Mouse (Mus musculus) v-Abl transformed pro-B cells (cell line): ENCODE results near the gene Diaph3.
"Not testable (repeated sequence)": the region's sequence is repeated elsewhere in the genome, so short reads cannot be mapped to it uniquely, and the experiment has no call there.

ENCODE experiments used
- in situ Hi-C, 2 experiments: fragments of 400-800 bp; cut with MboI; formaldehyde crosslinking; loops; one replicate each; pipeline ENCODE4 v1.15.1; 2025; ENCODE audit not compliant: unreplicated experiment in 2 of 2

Gene Diaph3

DNA sequence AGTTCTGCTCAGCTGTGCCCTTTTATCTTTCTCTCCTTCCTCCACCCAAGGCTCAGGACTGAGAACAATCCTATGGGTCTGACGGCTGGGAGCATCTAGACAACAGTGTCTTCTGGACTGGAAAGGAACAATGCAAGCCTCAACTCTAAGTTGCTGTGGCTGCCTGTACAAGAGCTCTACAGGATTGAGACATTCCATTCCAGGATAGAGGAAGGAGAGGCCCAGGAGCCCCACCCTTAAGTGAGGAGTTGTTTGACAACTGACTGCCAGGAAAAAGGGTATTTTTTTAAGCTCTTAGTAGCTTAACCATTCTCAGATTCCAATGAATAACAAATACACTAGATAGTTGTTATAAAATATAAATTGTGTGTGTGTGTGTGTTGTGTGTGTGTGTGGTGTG, 53.0 kb downstream of the Diaph3 start:
- in situ Hi-C loops: no loop called here

DNA sequence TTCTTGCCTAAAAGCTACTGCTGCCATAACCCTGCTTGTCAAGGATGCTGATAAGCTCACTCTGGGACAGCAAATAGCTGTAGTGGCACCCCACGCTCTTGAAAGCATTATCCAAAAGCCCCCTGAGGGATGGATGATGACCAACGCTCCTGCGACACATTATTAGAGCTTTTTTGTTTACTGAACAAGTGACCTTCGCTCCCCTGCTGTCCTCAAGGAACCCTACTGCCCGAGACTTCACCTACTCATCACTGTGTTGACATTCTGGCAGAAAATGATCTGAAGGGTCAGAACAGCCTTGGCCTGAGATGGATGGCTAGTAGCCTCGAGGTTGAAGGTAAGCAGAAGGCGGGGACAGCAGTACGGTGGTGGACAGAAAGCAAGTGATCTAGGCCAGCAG, 56.1 kb downstream of the Diaph3 start:
- in situ Hi-C loops: not testable (repeated sequence)

- in situ Hi-C loops: no loop called here
These were observed 57.1 kb downstream of the Diaph3 start for GRCm38 (mm10) chr14:87083911-87084310.

- in situ Hi-C loops: no loop called here
These were observed 61.3 kb downstream of the Diaph3 start for GRCm38 (mm10) chr14:87079725-87080124.

GRCm38 (mm10) chr14:87075021-87075531, 66.0 kb downstream of the Diaph3 start:
- in situ Hi-C loops: no loop called here

GRCm38 (mm10) chr14:87064281-87064680, 76.8 kb downstream of the Diaph3 start:
- in situ Hi-C loops: no loop called here

- in situ Hi-C loops: no loop called here
These were observed 84.9 kb downstream of the Diaph3 start for GRCm38 (mm10) chr14:87056169-87056568.

GRCm38 (mm10) chr14:87051187-87051586, 89.8 kb downstream of the Diaph3 start:
- in situ Hi-C loops: no loop called here

- in situ Hi-C loops: no loop called here
These were observed 96.6 kb downstream of the Diaph3 start for GRCm38 (mm10) chr14:87044401-87044806.

- in situ Hi-C loops: no loop called here
These were observed 120.8 kb downstream of the Diaph3 start for GRCm38 (mm10) chr14:87020240-87020639.

DNA sequence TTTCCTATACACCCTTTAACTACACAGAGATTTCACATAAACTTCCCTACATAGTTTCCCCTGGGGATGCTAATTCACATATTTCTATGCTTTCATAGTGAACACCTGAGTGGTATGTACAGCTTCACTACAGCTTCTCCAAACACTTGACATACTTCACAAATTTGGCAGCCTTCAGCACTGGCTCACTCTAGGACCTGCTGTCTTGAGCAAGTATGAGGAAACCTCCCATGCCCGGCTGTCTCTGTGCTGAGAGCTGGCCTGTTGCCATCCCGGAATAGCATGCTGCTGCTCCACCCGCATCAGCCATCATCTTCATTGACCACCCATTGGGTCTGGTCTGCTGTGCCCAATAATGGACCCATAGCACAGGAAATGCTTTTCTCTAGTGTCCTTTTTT, 121.3 kb downstream of the Diaph3 start:
- in situ Hi-C loops: no loop called here

DNA sequence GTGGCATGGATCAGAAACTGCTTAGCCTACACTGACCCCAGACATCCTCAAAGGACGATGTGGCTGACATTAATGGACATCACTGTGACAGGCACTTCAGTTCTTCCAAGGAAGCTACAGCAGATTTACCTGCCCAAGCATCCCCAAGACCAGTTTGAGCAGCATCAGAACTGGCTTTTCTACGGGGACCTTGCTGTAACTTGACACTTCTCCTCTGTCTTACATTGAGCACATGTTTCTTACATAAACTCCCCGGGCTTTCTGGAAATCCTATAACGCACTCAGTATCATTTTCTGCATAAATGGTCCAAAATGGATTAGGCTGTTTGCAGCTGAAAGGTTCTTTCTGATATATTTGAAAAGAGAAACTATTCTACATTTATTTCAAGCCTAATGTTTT, 143.7 kb downstream of the Diaph3 start:
- in situ Hi-C loops: no loop called here

- in situ Hi-C loops: no loop called here
These were observed 189.9 kb downstream of the Diaph3 start for GRCm38 (mm10) chr14:86951169-86951568.

DNA sequence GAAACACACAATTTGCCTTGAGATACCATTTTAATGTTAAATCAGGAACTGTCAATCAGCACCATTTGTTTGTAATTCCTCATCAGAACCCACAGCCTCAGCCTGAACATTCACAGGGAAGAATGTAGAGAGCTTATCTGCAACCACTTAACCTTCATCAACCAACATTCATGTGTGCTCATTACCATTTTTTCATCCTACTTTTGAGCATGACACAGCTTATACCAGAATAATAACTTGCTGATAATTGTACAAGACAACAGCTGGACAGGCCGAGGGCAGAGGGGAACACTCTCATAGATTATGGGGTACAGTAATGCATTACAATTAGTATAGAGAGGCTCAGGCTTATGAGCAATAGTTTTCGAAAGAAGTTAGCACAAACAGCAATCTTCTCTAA, 203.1 kb downstream of the Diaph3 start:
- in situ Hi-C loops: no loop called here

DNA sequence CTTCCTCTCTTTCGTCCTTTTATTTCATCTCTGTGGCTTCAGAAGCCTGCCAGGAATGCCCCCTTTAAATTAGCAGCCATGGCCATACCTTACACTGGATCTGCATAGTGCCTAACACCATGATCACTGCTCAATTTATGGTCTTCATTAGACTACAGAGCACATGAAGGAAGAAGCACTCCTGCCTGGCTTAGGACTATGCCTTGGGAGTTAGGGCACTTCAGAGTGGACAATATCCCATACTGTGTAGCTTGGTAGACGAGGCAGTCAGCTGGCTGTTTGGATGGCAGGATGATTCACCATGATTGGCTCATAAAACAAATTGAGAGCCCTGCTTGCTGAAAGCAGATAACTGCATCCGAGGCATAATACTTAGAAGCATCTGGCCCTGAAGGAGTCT, 204.6 kb downstream of the Diaph3 start:
- in situ Hi-C loops: no loop called here

DNA sequence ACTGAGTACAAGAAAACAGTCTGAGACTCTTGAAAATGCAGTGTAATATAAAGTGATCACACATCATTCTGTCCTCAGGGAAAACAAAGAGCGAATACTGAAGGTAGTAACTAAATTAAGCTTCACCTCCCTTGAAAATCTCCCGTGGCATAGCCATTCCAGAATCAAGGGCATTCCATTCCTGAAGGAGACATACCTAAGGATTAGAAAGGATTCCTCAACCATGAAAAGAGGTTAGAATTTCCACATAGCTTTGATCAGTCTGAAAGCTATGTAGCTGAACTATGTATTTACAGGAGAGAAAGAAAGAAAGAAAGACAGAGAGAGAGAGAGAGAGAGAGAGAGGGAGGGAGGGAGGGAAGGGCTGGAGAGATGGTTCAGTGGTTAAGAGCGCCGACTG, 210.3 kb downstream of the Diaph3 start:
- in situ Hi-C loops: no loop called here

DNA sequence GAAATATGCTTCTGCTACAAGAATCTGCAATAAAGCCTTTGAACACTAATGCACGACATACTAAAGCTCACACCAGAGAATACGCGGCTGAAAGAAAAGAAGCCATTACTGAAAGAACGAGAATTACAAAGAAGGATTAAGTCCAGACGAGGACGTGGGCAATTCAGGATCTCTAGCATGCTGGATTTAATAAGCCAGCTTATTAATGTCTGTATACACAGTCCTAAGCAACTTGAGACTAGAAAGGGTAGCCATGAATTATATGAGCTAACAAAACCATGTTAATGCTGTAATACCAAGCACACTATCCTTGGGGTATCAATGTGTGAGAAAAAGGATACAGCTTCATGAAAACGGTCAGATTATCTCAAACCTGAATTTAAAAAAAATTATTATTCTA, 214.2 kb downstream of the Diaph3 start:
- in situ Hi-C loops: no loop called here

GRCm38 (mm10) chr14:86898898-86899297, 242.1 kb downstream of the Diaph3 start:
- in situ Hi-C loops: no loop called here

DNA sequence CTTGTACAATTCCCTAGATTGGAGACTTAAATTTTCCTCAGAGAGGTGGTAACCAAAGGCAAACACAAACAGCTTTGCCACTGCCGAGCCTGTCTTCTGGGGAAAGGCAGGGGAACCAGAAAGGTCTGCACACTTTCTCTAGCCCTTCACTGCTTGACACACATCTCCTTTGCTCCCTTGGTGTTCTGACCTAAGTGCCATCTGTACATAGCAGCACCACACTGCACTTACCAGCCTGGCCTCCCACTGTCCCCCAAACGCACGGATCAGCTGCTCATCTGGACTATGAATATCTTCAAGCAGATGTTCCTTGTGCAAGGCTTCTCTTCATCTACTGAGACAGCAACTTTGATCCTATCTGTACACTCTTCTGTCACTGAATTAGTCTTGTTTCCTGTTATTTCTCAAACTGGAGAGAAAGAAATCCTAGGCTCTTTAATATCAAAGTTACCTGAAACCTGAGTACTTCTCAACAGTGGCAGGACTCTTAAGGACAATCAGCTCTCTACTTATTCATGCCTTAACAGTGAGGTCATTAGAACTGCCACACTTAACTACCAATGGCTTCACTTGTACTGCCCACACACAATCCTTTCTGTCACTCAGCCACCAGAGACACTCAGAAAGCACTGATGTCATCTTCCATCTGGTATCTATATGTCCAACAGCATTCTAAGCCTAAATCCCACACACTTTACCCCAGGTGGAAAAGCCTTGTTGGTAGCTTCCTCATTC, 251.8 kb downstream of the Diaph3 start:
- in situ Hi-C loops: no loop called here

GRCm38 (mm10) chr14:86885417-86886098, 255.5 kb downstream of the Diaph3 start:
- in situ Hi-C loops: no loop called here

DNA sequence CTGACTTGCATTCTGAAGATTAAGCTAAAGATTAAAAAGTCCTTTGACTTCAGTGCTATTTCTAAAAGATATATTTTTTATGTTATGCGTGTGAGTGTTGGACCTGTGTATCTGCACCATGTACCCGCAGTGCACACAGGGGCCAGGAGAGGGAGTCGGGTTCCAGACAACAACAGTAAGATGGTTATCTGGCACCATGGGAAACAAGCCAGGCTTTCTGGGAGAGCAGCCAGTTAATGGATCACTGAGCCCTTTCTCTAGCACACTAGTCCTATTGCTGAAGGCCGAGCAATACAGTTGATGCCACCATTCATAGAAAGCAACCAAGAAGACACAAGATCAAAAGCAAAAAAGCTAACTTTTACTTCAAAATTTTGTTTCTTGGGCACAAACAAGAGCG, 271.5 kb downstream of the Diaph3 start:
- in situ Hi-C loops: no loop called here

GRCm38 (mm10) chr14:86867143-86867542, 273.9 kb downstream of the Diaph3 start:
- in situ Hi-C loops: no loop called here
